Mouse (Mus musculus): Measurements from ENCODE around the gene Olfr1209. TPM values are rescaled to one million over a fixed set of nuclear protein-coding genes. Genes with fewer than 3 reads are reported as not detected.

Gene Olfr1209
- polyA plus RNA-seq (2015; fragmentation: Nextera tagmentation; extraction: Ambion mirVana) = not detected in 2 replicates

- no peaks in the 10 kb centered on the region for H3K27me3 ChIP-seq (replicated peaks; ENCODE audit: insufficient read depth, low read length)
Measured at GRCm38 (mm10) chr2:88915057-88915456, at the start of gene Olfr1209. Gene Olfr1209, minus strand, starts transcription at chr2:88915157.

GRCm38 (mm10) chr2:88953669-88954068 is 38.7 kb upstream of the Olfr1209 start, which contains the start of gene Olfr1212:
Gene Olfr1212, plus strand, starts transcription at chr2:88953969.
- Histone ChIP-seq H3K36me3 (ENCODE audit: insufficient read depth, low read length) (no peaks in the 10 kb centered on the region), H3K27me3 (replicated peaks; ENCODE audit: insufficient read depth, low read length) (no peaks in the 10 kb centered on the region)
- TF ChIP-seq EP300 (IDR thresholded peaks at IDR 0.05) (no peak), CTCF (IDR thresholded peaks at IDR 0.05) (no peak)

More at GRCm38 (mm10) chr2:88915057-88915456, at the start of gene Olfr1209:
- TF ChIP-seq CTCF (IDR thresholded peaks at IDR 0.05) (no peak), EP300 (IDR thresholded peaks at IDR 0.05) (no peak)
- no peak within 1 kb of the TSS for H3K4me2 ChIP-seq (replicated peaks; ENCODE audit: low read depth, low read length)
- ATAC-seq (no peak), DNase-seq (ENCODE audit: low spot score) (no peak)
- H3K9ac ChIP-seq (replicated peaks; ENCODE audit: low read depth) = no peak within 1 kb of the TSS
- 80% methylated on average over 3 of the region's 3 CpGs for WGBS
- H3K4me3 ChIP-seq (ENCODE audit: low read depth, low read length) = no peak within 1 kb of the TSS
- H3K4me1 ChIP-seq (ENCODE audit: insufficient read depth, low read depth, low read length) = no peaks in the 10 kb centered on the region
- H3K27ac ChIP-seq (ENCODE audit: low read length) = no peak within 1 kb of the TSS
- H3K9me3 ChIP-seq (ENCODE audit: low read length) = no peaks in the 10 kb centered on the region
- no peaks in the 10 kb centered on the region for H3K36me3 ChIP-seq (ENCODE audit: insufficient read depth, low read length)

GRCm38 (mm10) chr2:88938011-88938410 is 23.1 kb upstream of the Olfr1209 start, which contains the start of gene Olfr1211:
Gene Olfr1211, minus strand, starts transcription at chr2:88938111.
- Histone ChIP-seq H3K4me3 (ENCODE audit: low read depth, low read length) (no peak within 1 kb of the TSS), H3K36me3 (ENCODE audit: insufficient read depth, low read length) (no peaks in the 10 kb centered on the region), H3K9me3 (ENCODE audit: low read length) (no peaks in the 10 kb centered on the region), H3K27ac (ENCODE audit: low read length) (no peak within 1 kb of the TSS), H3K4me2 (replicated peaks; ENCODE audit: low read depth, low read length) (no peak within 1 kb of the TSS), H3K4me1 (ENCODE audit: insufficient read depth, low read depth, low read length) (no peaks in the 10 kb centered on the region), H3K9ac (replicated peaks; ENCODE audit: low read depth) (no peak within 1 kb of the TSS), H3K27me3 (replicated peaks; ENCODE audit: insufficient read depth, low read length) (no peaks in the 10 kb centered on the region)
- DNase-seq (ENCODE audit: low spot score) = no peak
- WGBS = 81% methylated on average over 1 of the region's 1 CpGs
- no peak for ATAC-seq
- TF ChIP-seq EP300 (IDR thresholded peaks at IDR 0.05) (no peak), CTCF (IDR thresholded peaks at IDR 0.05) (no peak)

More at GRCm38 (mm10) chr2:88953669-88954068, 38.7 kb upstream of the Olfr1209 start, which contains the start of gene Olfr1212:
- ATAC-seq = no peak
- H3K4me2 ChIP-seq (replicated peaks; ENCODE audit: low read depth, low read length) = no peak within 1 kb of the TSS
- H3K4me3 ChIP-seq (ENCODE audit: low read depth, low read length) = no peak within 1 kb of the TSS
- H3K4me1 ChIP-seq (ENCODE audit: insufficient read depth, low read depth, low read length) = no peaks in the 10 kb centered on the region
- H3K27ac ChIP-seq (ENCODE audit: low read length) = no peak within 1 kb of the TSS
- no peak within 1 kb of the TSS for H3K9ac ChIP-seq (replicated peaks; ENCODE audit: low read depth)
- no peak for DNase-seq (ENCODE audit: low spot score)
- no peaks in the 10 kb centered on the region for H3K9me3 ChIP-seq (ENCODE audit: low read length)

- no peak for ATAC-seq
- H3K4me1 ChIP-seq (ENCODE audit: insufficient read depth, low read depth, low read length) = no peaks in the 10 kb centered on the region
- H3K4me3 ChIP-seq (ENCODE audit: low read depth, low read length) = no peak within 1 kb of the TSS
Measured at GRCm38 (mm10) chr2:88902211-88902610, 12.7 kb downstream of the Olfr1209 start, which contains the start of gene Olfr1208. Gene Olfr1208, minus strand, starts transcription at chr2:88902311.

GRCm38 (mm10) chr2:88862931-88863330 is 52.0 kb downstream of the Olfr1209 start, which contains the start of gene Olfr1206:
Gene Olfr1206, plus strand, starts transcription at chr2:88863231.
- H3K27ac ChIP-seq (ENCODE audit: low read length) = no peak within 1 kb of the TSS
- H3K9me3 ChIP-seq (ENCODE audit: low read length) = no peaks in the 10 kb centered on the region
- no peak within 1 kb of the TSS for H3K4me2 ChIP-seq (replicated peaks; ENCODE audit: low read depth, low read length)
- no peaks in the 10 kb centered on the region for H3K4me1 ChIP-seq (ENCODE audit: insufficient read depth, low read depth, low read length)
- H3K27me3 ChIP-seq (replicated peaks; ENCODE audit: insufficient read depth, low read length) = no peaks in the 10 kb centered on the region
- WGBS = 71% methylated on average over 2 of the region's 2 CpGs
- no peak for ATAC-seq
- no peaks in the 10 kb centered on the region for H3K36me3 ChIP-seq (ENCODE audit: insufficient read depth, low read length)
- DNase-seq (ENCODE audit: low spot score) = no peak
- no peak for TF ChIP-seq EP300 (IDR thresholded peaks at IDR 0.05)
- TF ChIP-seq CTCF (IDR thresholded peaks at IDR 0.05) = no peak
- H3K9ac ChIP-seq (replicated peaks; ENCODE audit: low read depth) = no peak within 1 kb of the TSS
- H3K4me3 ChIP-seq (ENCODE audit: low read depth, low read length) = no peak within 1 kb of the TSS

More at GRCm38 (mm10) chr2:88902211-88902610, 12.7 kb downstream of the Olfr1209 start, which contains the start of gene Olfr1208:
- Histone ChIP-seq H3K9me3 (ENCODE audit: low read length) (no peaks in the 10 kb centered on the region), H3K27ac (ENCODE audit: low read length) (no peak within 1 kb of the TSS), H3K4me2 (replicated peaks; ENCODE audit: low read depth, low read length) (no peak within 1 kb of the TSS), H3K36me3 (ENCODE audit: insufficient read depth, low read length) (no peaks in the 10 kb centered on the region), H3K27me3 (replicated peaks; ENCODE audit: insufficient read depth, low read length) (no peaks in the 10 kb centered on the region), H3K9ac (replicated peaks; ENCODE audit: low read depth) (no peak within 1 kb of the TSS)
- DNase-seq (ENCODE audit: low spot score) = no peak
- TF ChIP-seq EP300 (IDR thresholded peaks at IDR 0.05) (no peak), CTCF (IDR thresholded peaks at IDR 0.05) (no peak)

Other genes with a start within 250 kb of the Olfr1209 start
- gene Olfr1193, start 239.5 kb downstream of the Olfr1209 start, polyA plus RNA-seq (2015; fragmentation: Nextera tagmentation; extraction: Ambion mirVana) = not detected in 2 replicates
- gene Olfr1195, start 226.0 kb downstream of the Olfr1209 start, polyA plus RNA-seq (2015; fragmentation: Nextera tagmentation; extraction: Ambion mirVana) = not detected in 2 replicates
- gene Olfr1196, start 210.6 kb downstream of the Olfr1209 start, polyA plus RNA-seq (2015; fragmentation: Nextera tagmentation; extraction: Ambion mirVana) = not detected in 2 replicates
- gene Olfr1197, start 182.8 kb downstream of the Olfr1209 start, polyA plus RNA-seq (2015; fragmentation: Nextera tagmentation; extraction: Ambion mirVana) = not detected in 2 replicates
- not detected in 2 replicates for gene Olfr1198, start 163.8 kb downstream of the Olfr1209 start, polyA plus RNA-seq (2015; fragmentation: Nextera tagmentation; extraction: Ambion mirVana)
- not detected in 2 replicates for gene Olfr1199, start 154.7 kb downstream of the Olfr1209 start, polyA plus RNA-seq (2015; fragmentation: Nextera tagmentation; extraction: Ambion mirVana)
- gene Olfr1200, start 144.7 kb downstream of the Olfr1209 start, polyA plus RNA-seq (2015; fragmentation: Nextera tagmentation; extraction: Ambion mirVana) = not detected in 2 replicates
- gene Olfr1201, start 122.1 kb downstream of the Olfr1209 start, polyA plus RNA-seq (2015; fragmentation: Nextera tagmentation; extraction: Ambion mirVana) = not detected in 2 replicates
- not detected in 2 replicates for gene Olfr1202, start 100.7 kb downstream of the Olfr1209 start, polyA plus RNA-seq (2015; fragmentation: Nextera tagmentation; extraction: Ambion mirVana)
- not detected in 2 replicates for gene Olfr1205, start 85.4 kb downstream of the Olfr1209 start, polyA plus RNA-seq (2015; fragmentation: Nextera tagmentation; extraction: Ambion mirVana)
- gene Olfr1204, start 65.9 kb downstream of the Olfr1209 start, polyA plus RNA-seq (2015; fragmentation: Nextera tagmentation; extraction: Ambion mirVana) = not detected in 2 replicates
- gene Olfr1206, start 51.9 kb downstream of the Olfr1209 start, polyA plus RNA-seq (2015; fragmentation: Nextera tagmentation; extraction: Ambion mirVana) = not detected in 2 replicates
- gene Olfr1208, start 12.8 kb downstream of the Olfr1209 start, polyA plus RNA-seq (2015; fragmentation: Nextera tagmentation; extraction: Ambion mirVana) = not detected in 2 replicates
- gene Olfr1211, start 23.0 kb upstream of the Olfr1209 start, polyA plus RNA-seq (2015; fragmentation: Nextera tagmentation; extraction: Ambion mirVana) = not detected in 2 replicates
- not detected in 2 replicates for gene Olfr1212, start 38.8 kb upstream of the Olfr1209 start, polyA plus RNA-seq (2015; fragmentation: Nextera tagmentation; extraction: Ambion mirVana)
- gene Gm13762, start 65.1 kb upstream of the Olfr1209 start, polyA plus RNA-seq (2015; fragmentation: Nextera tagmentation; extraction: Ambion mirVana) = not detected in 2 replicates
- gene Olfr1214, start 77.5 kb upstream of the Olfr1209 start, polyA plus RNA-seq (2015; fragmentation: Nextera tagmentation; extraction: Ambion mirVana) = not detected in 2 replicates
- gene Olfr1215, start 91.8 kb upstream of the Olfr1209 start, polyA plus RNA-seq (2015; fragmentation: Nextera tagmentation; extraction: Ambion mirVana) = not detected in 2 replicates
- gene Olfr1216, start 103.2 kb upstream of the Olfr1209 start, polyA plus RNA-seq (2015; fragmentation: Nextera tagmentation; extraction: Ambion mirVana) = not detected in 2 replicates
- not detected in 2 replicates for gene Olfr1217, start 116.9 kb upstream of the Olfr1209 start, polyA plus RNA-seq (2015; fragmentation: Nextera tagmentation; extraction: Ambion mirVana)
- not detected in 2 replicates for gene Olfr1218, start 146.0 kb upstream of the Olfr1209 start, polyA plus RNA-seq (2015; fragmentation: Nextera tagmentation; extraction: Ambion mirVana)
- gene Olfr1219, start 168.4 kb upstream of the Olfr1209 start, polyA plus RNA-seq (2015; fragmentation: Nextera tagmentation; extraction: Ambion mirVana) = not detected in 2 replicates
- gene Olfr1220, start 191.7 kb upstream of the Olfr1209 start, polyA plus RNA-seq (2015; fragmentation: Nextera tagmentation; extraction: Ambion mirVana) = not detected in 2 replicates
- not detected in 2 replicates for gene Olfr1221, start 202.1 kb upstream of the Olfr1209 start, polyA plus RNA-seq (2015; fragmentation: Nextera tagmentation; extraction: Ambion mirVana)
- gene Olfr1222, start 217.9 kb upstream of the Olfr1209 start, polyA plus RNA-seq (2015; fragmentation: Nextera tagmentation; extraction: Ambion mirVana) = not detected in 2 replicates
- not detected in 2 replicates for gene Olfr1223, start 236.4 kb upstream of the Olfr1209 start, polyA plus RNA-seq (2015; fragmentation: Nextera tagmentation; extraction: Ambion mirVana)
- gene Olfr1224-ps1, start 248.9 kb upstream of the Olfr1209 start, polyA plus RNA-seq (2015; fragmentation: Nextera tagmentation; extraction: Ambion mirVana) = not detected in 2 replicates

Measured in lung, postnatal 0 days (tissue).